Mouse (Mus musculus): ENCODE data around the gene Gal3st1. TPM values are rescaled to one million over a fixed set of nuclear protein-coding genes. Genes with fewer than 3 reads are reported as not detected.

Gene Gal3st1
- polyA plus RNA-seq, 1 experiment from 2014 or later: 3.3 TPM

DNA sequence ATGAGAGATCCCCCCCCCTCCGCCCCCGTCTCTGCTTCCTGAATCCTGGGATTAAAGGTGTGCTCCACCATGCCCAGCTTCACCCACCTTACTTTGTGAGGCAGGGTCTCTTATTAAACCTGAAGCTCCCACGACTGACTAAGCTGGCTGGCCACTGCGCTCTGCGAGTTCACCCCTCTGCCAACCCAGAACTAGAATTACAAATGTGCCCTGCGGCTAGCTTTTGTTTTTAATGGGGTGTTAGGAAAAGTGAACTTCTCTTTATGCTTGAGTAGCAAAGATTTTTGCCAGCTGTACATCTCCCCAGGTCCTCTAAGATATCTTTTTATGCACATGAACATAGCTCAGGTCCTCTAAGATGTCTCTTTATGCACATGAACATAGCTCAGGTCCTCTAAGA, 10.5 kb downstream of the Gal3st1 start:
- H3K27me3 ChIP-seq (replicated peaks; ENCODE audit: control insufficient read depth, insufficient read depth, low read length): peaks cover 24% of the 10 kb centered on the region
- 75% methylated on average over 6 of the region's 6 CpGs for WGBS
- no peak for ATAC-seq (ENCODE audit: low read depth)

DNA sequence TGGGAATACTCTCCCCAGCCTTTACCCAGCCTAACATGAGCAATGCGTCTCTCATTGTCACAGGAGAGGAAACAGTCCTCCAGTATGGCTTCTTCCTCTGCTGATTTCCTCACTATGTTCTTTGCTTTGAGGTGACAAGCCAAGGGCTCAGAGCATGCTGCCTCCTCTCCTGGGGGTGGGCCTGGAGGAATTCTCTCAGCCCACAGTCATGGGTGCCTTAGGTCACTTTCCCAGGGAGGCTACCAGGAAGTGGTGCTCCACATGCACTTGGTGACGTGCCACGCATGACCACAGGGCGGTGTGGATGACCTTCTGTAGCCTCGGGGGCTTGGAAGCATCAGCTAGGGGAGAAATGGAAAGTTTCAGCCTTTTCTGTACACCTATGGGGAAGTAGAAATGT, 12.1 kb downstream of the Gal3st1 start:
- H3K27me3 ChIP-seq (replicated peaks; ENCODE audit: control insufficient read depth, insufficient read depth, low read length): peaks cover 36% of the 10 kb centered on the region
- H3K36me3 ChIP-seq (ENCODE audit: control insufficient read depth, insufficient read depth, low read length): no peaks in the 10 kb centered on the region
- H3K4me2 ChIP-seq (ENCODE audit: low read depth, low read length): no peak overlapping the region
- no peak for ATAC-seq (ENCODE audit: low read depth)
- H3K4me1 ChIP-seq (ENCODE audit: control insufficient read depth, insufficient read depth, low read length): peaks cover 11% of the 10 kb centered on the region; the same call in 1 of the 2 replicates
- DNase-seq (ENCODE audit: low spot score): no peak
- WGBS: 77% methylated on average over 5 of the region's 5 CpGs
- no peaks in the 10 kb centered on the region for H3K9me3 ChIP-seq (ENCODE audit: control insufficient read depth, low read length)
- no peak overlapping the region for H3K4me3 ChIP-seq (ENCODE audit: low read depth, low read length)
- H3K27ac ChIP-seq (replicated peaks; ENCODE audit: low read depth, low read length): no peak overlapping the region
- H3K9ac ChIP-seq (ENCODE audit: low read depth, low read length): no peak overlapping the region

More for the DNA sequence above, 10.5 kb downstream of the Gal3st1 start:
- Histone ChIP-seq H3K9me3 (ENCODE audit: control insufficient read depth, low read length) (no peaks in the 10 kb centered on the region), H3K36me3 (ENCODE audit: control insufficient read depth, insufficient read depth, low read length) (no peaks in the 10 kb centered on the region), H3K4me3 (ENCODE audit: low read depth, low read length) (no peak overlapping the region), H3K4me2 (ENCODE audit: low read depth, low read length) (no peak overlapping the region), H3K4me1 (ENCODE audit: control insufficient read depth, insufficient read depth, low read length) (peaks cover 11% of the 10 kb centered on the region; the same call in 1 of the 2 replicates), H3K27ac (replicated peaks; ENCODE audit: low read depth, low read length) (no peak overlapping the region), H3K9ac (ENCODE audit: low read depth, low read length) (no peak overlapping the region)
- no peak for DNase-seq (ENCODE audit: low spot score)

DNA sequence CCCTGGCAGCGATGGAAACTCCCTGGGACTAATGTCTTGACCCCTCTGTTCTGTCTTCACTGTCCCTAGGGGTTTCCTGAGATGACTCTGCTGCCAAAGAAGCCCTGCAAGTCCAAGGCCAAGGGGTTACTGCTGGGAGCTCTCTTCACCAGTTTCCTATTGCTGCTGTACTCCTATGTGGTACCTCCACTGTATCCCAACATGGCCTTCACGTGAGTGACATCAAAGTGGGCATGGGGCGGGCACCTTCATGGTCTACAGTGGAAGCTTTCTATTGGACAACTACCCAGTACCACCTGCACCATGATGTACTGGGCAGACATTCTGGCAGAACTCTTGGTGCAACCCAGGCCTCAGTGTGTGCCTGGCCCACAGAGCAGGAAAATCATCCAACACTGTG, 13.4 kb downstream of the Gal3st1 start:
- ATAC-seq (ENCODE audit: low read depth): no peak
- Histone ChIP-seq H3K27me3 (replicated peaks; ENCODE audit: control insufficient read depth, insufficient read depth, low read length) (peaks cover 36% of the 10 kb centered on the region), H3K9me3 (ENCODE audit: control insufficient read depth, low read length) (no peaks in the 10 kb centered on the region), H3K4me1 (ENCODE audit: control insufficient read depth, insufficient read depth, low read length) (peaks cover 11% of the 10 kb centered on the region; the same call in 1 of the 2 replicates), H3K4me3 (ENCODE audit: low read depth, low read length) (no peak overlapping the region), H3K36me3 (ENCODE audit: control insufficient read depth, insufficient read depth, low read length) (no peaks in the 10 kb centered on the region), H3K4me2 (ENCODE audit: low read depth, low read length) (no peak overlapping the region), H3K9ac (ENCODE audit: low read depth, low read length) (no peak overlapping the region), H3K27ac (replicated peaks; ENCODE audit: low read depth, low read length) (no peak overlapping the region)
- no peak for DNase-seq (ENCODE audit: low spot score)
- WGBS: 85% methylated on average over 3 of the region's 3 CpGs

DNA sequence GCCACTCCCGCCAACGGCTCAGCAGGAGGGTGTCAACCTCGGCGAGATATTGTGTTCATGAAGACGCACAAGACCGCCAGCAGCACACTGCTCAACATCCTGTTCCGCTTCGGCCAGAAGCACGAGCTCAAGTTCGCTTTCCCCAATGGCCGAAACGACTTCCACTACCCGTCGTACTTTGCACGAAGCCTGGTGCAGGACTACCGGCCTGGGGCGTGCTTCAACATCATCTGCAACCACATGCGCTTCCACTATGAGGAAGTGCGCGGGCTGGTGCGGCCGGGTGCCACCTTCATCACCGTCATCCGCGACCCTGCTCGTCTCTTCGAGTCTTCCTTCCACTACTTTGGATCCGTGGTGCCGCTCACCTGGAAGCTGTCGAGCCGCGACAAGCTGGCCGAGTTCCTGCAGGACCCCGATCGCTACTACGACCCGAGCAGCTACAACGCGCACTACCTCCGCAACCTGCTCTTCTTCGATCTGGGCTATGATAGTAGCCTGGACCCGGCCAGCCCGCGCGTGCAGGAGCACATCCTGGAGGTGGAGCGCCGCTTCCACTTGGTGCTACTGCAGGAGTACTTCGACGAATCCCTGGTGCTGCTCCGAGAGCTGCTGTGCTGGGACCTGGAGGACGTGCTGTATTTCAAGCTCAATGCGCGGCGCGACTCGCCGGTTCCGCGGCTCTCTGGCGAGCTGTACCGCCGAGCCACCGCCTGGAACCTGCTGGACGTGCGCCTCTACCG, 14.7 kb downstream of the Gal3st1 start:
- ATAC-seq (ENCODE audit: low read depth): 0 out of 2 replicates have a peak, but pooled peaks have one; percentile 22
- peaks cover 11% of the 10 kb centered on the region; the same call in 1 of the 2 replicates for H3K4me1 ChIP-seq (ENCODE audit: control insufficient read depth, insufficient read depth, low read length)
- H3K4me2 ChIP-seq (ENCODE audit: low read depth, low read length): peak overlapping the region; percentile 59
- H3K9me3 ChIP-seq (ENCODE audit: control insufficient read depth, low read length): no peaks in the 10 kb centered on the region
- peak; percentile 24 for DNase-seq (ENCODE audit: low spot score)
- peak overlapping the region; percentile 36 for H3K4me3 ChIP-seq (ENCODE audit: low read depth, low read length)
- no peak overlapping the region for H3K27ac ChIP-seq (replicated peaks; ENCODE audit: low read depth, low read length)
- 7% methylated on average over 44 of the region's 66 CpGs for WGBS
- H3K27me3 ChIP-seq (replicated peaks; ENCODE audit: control insufficient read depth, insufficient read depth, low read length): peaks cover 36% of the 10 kb centered on the region
- 0 out of 2 replicates have a peak overlapping the region, but pooled peaks have one; percentile 14 for H3K9ac ChIP-seq (ENCODE audit: low read depth, low read length)
- H3K36me3 ChIP-seq (ENCODE audit: control insufficient read depth, insufficient read depth, low read length): no peaks in the 10 kb centered on the region

DNA sequence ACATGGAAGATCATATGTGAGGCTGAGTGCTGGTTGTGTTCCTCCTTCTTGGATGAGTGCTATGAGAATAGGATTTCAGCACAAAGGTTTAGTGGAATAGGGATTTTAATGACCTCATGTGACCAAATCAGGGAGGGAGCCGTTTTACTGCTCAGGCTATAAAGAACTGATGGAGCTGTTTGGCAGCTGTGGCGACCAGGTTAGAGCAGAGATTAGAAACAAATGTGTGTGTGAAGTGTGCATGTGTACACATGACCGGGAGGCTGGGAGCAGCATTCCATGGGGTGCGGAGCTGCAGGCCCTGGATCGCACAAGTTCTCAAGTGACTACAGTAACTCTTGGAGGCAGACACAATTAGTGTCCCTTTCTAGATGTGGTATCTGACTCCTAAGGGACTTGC, 16.1 kb downstream of the Gal3st1 start:
- no peak overlapping the region for H3K4me2 ChIP-seq (ENCODE audit: low read depth, low read length)
- H3K9me3 ChIP-seq (ENCODE audit: control insufficient read depth, low read length): no peaks in the 10 kb centered on the region
- H3K9ac ChIP-seq (ENCODE audit: low read depth, low read length): no peak overlapping the region
- H3K4me1 ChIP-seq (ENCODE audit: control insufficient read depth, insufficient read depth, low read length): peaks cover 11% of the 10 kb centered on the region; the same call in 1 of the 2 replicates
- no peak overlapping the region for H3K4me3 ChIP-seq (ENCODE audit: low read depth, low read length)
- H3K27me3 ChIP-seq (replicated peaks; ENCODE audit: control insufficient read depth, insufficient read depth, low read length): peaks cover 36% of the 10 kb centered on the region
- DNase-seq (ENCODE audit: low spot score) (no peak), ATAC-seq (ENCODE audit: low read depth) (no peak)
- no peak overlapping the region for H3K27ac ChIP-seq (replicated peaks; ENCODE audit: low read depth, low read length)
- 45% methylated on average over 5 of the region's 5 CpGs for WGBS
- H3K36me3 ChIP-seq (ENCODE audit: control insufficient read depth, insufficient read depth, low read length): no peaks in the 10 kb centered on the region

DNA sequence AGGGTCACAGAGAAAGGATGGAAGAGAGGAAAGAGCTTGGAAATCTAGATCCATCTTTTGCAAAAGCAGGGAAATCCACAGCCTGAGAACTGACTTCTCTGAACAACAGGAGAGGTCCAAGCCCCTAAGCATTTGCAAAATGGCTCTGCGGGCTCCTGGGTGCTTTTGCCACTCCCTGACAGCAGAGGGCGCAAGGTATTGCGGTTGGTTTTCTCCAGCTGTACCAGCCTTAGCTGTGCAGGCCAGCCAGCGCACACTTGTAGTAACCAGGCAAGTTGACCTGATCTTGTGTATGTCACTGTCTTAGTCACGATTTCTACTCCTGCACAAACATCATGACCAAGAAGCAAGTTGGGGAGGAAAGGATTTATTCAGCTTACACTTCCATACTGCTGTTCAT, 18.2 kb downstream of the Gal3st1 start:
- Histone ChIP-seq H3K4me3 (ENCODE audit: low read depth, low read length) (no peak overlapping the region), H3K4me1 (ENCODE audit: control insufficient read depth, insufficient read depth, low read length) (peaks cover 11% of the 10 kb centered on the region; the same call in 1 of the 2 replicates), H3K9me3 (ENCODE audit: control insufficient read depth, low read length) (no peaks in the 10 kb centered on the region), H3K27me3 (replicated peaks; ENCODE audit: control insufficient read depth, insufficient read depth, low read length) (peaks cover 35% of the 10 kb centered on the region), H3K9ac (ENCODE audit: low read depth, low read length) (no peak overlapping the region), H3K4me2 (ENCODE audit: low read depth, low read length) (no peak overlapping the region), H3K36me3 (ENCODE audit: control insufficient read depth, insufficient read depth, low read length) (no peaks in the 10 kb centered on the region), H3K27ac (replicated peaks; ENCODE audit: low read depth, low read length) (no peak overlapping the region)
- ATAC-seq (ENCODE audit: low read depth): no peak
- DNase-seq (ENCODE audit: low spot score): peak; percentile 55
- 9% methylated on average over 5 of the region's 5 CpGs for WGBS

DNA sequence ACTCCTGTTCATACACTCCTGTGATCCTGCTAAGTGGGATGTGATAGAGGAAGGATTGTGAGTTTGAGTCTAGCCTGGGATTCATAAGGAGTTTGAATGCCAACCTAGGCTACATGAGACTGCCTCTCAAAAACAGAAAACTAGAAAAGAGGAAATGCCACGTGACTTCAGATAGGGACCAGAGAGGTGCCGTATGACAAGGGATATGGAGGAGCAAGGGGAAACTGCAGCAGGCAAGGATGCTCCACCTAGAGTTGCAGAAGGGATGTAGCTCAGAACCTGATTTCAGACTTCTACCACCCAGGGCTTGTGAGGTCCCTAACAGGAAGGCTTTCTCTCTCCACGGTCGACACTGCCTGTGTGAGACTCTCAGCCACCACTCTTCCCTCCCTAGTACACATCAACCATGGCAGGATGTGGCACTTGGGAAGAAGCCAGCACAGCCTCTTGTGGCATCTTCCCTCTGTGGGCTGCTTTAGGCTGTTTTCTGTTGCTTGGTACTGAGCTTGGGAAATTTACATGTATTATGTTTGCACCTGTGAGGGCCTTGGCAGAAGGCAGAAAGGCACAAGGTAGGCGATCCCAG, 21.9 kb downstream of the Gal3st1 start:
- H3K36me3 ChIP-seq (ENCODE audit: control insufficient read depth, insufficient read depth, low read length): no peaks in the 10 kb centered on the region
- H3K4me3 ChIP-seq (ENCODE audit: low read depth, low read length): no peak overlapping the region
- H3K9ac ChIP-seq (ENCODE audit: low read depth, low read length): no peak overlapping the region
- no peaks in the 10 kb centered on the region for H3K4me1 ChIP-seq (ENCODE audit: control insufficient read depth, insufficient read depth, low read length)
- 62% methylated on average over 5 of the region's 5 CpGs for WGBS
- H3K27ac ChIP-seq (replicated peaks; ENCODE audit: low read depth, low read length): no peak overlapping the region
- no peak for DNase-seq (ENCODE audit: low spot score)
- no peaks in the 10 kb centered on the region for H3K27me3 ChIP-seq (replicated peaks; ENCODE audit: control insufficient read depth, insufficient read depth, low read length)
- no peak for ATAC-seq (ENCODE audit: low read depth)
- H3K9me3 ChIP-seq (ENCODE audit: control insufficient read depth, low read length): no peaks in the 10 kb centered on the region
- no peak overlapping the region for H3K4me2 ChIP-seq (ENCODE audit: low read depth, low read length)

DNA sequence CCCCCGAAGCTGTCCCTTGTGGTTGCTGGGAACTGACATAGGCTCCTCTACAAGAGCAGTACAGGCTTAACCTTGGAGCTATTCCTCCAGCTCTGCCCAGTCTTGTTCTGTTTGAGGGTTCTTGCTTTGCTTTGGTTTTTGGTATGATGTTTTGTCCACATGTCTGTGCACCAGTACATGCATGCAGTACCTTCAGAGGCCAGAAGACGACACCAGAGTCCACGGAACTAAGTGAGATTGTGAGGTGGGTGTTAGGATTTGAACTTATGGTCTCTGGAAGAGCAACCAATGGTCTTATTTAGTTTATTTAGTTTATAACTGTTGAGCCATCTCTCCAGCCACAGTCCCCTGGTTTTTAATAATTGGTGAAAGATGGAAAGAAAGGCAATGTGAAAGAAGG, 23.0 kb downstream of the Gal3st1 start:
- Histone ChIP-seq H3K27ac (replicated peaks; ENCODE audit: low read depth, low read length) (no peak overlapping the region), H3K9me3 (ENCODE audit: control insufficient read depth, low read length) (no peaks in the 10 kb centered on the region), H3K36me3 (ENCODE audit: control insufficient read depth, insufficient read depth, low read length) (no peaks in the 10 kb centered on the region), H3K4me1 (ENCODE audit: control insufficient read depth, insufficient read depth, low read length) (no peaks in the 10 kb centered on the region), H3K4me3 (ENCODE audit: low read depth, low read length) (no peak overlapping the region), H3K27me3 (replicated peaks; ENCODE audit: control insufficient read depth, insufficient read depth, low read length) (no peaks in the 10 kb centered on the region), H3K4me2 (ENCODE audit: low read depth, low read length) (no peak overlapping the region), H3K9ac (ENCODE audit: low read depth, low read length) (no peak overlapping the region)
- no peak for DNase-seq (ENCODE audit: low spot score)
- WGBS: 77% methylated on average over 3 of the region's 3 CpGs
- no peak for ATAC-seq (ENCODE audit: low read depth)

All from embryonic facial prominence, embryonic 14.5 days (tissue).